Mouse (Mus musculus) liver, embryonic 13.5 days (tissue): ENCODE data around the gene Psmd7. TPM values are rescaled to one million over a fixed set of nuclear protein-coding genes. Genes with fewer than 3 reads are reported as not detected.
A peak's percentile ranks its signal among the peaks of the same experiment; 100 is the strongest.

Experiments
- ATAC-seq: fragments of 200-750 bp; cut with Nextera tagmentation; 2 replicates; pipeline ENCODE4 v1.8.0; 2017; ENCODE audit warnings: low read depth, mild to moderate bottlenecking, moderate number of reproducible peaks, moderate library complexity
- DNase-seq: peaks from one replicate; pipeline ENCODE4 v3.0.0; 2022
- H3K27ac ChIP-seq: fragments of 300-500 bp; sonication (generic); 2 replicates; pipeline ENCODE4 v1.5.1; 2015; ENCODE audit warnings: moderate library complexity, mild to moderate bottlenecking, inconsistent platforms
- H3K27me3 ChIP-seq: fragments of 300-500 bp; sonication (generic); 2 replicates; pipeline ENCODE4 v1.6.1; 2015; ENCODE audit warnings: mild to moderate bottlenecking, inconsistent platforms
- H3K36me3 ChIP-seq: fragments of 300-500 bp; sonication (generic); 2 replicates; pipeline ENCODE4 v1.6.1; 2015; ENCODE audit warnings: mild to moderate bottlenecking, inconsistent platforms
- H3K4me1 ChIP-seq: fragments of 300-500 bp; sonication (generic); replicated peaks from 2 replicates; pipeline ENCODE4 v1.6.1; 2015; ENCODE audit warnings: inconsistent platforms
- H3K4me2 ChIP-seq: fragments of 300-500 bp; sonication (generic); 2 replicates; pipeline ENCODE4 v1.6.1; 2015; ENCODE audit warnings: inconsistent platforms, mild to moderate bottlenecking, moderate library complexity
- H3K4me3 ChIP-seq: fragments of 300-500 bp; sonication (generic); replicated peaks from 2 replicates; pipeline ENCODE4 v1.5.1; 2015; ENCODE audit warnings: mild to moderate bottlenecking, inconsistent platforms
- H3K9ac ChIP-seq: fragments of 300-500 bp; sonication (generic); 2 replicates; pipeline ENCODE4 v1.6.1; 2015; ENCODE audit warnings: mild to moderate bottlenecking, inconsistent platforms
- H3K9me3 ChIP-seq: fragments of 300-500 bp; sonication (generic); replicated peaks from 2 replicates; pipeline ENCODE4 v1.6.1; 2016; ENCODE audit warnings: inconsistent platforms
- WGBS: fragments of 180-500 bp; shearing (Covaris S2); methylation state at CpG from one replicate; pipeline ENCODE4 v1.1.7; 2015; ENCODE audit not compliant: insufficient replicate concordance; 5-methylcytosine and 5-hydroxymethylcytosine counted together
- polyA plus RNA-seq: library from polyadenylated mRNA; unstranded; fragments of >200 nt; fragmentation: Nextera tagmentation; extraction: Ambion mirVana; gene quantifications from 2 replicates; pipeline ENCODE4 v1.2.1, GENCODE M21; 2015

Psmd7 gene
- polyA plus RNA-seq, 1 experiment from 2014 or later: 209 TPM

- H3K27me3 ChIP-seq: no peaks in the 10 kb centered on the region
- H3K27ac ChIP-seq: no peak overlapping the region
- H3K36me3 ChIP-seq: no peaks in the 10 kb centered on the region
- no peaks in the 10 kb centered on the region for H3K9me3 ChIP-seq
- no peak for ATAC-seq
- no peak for DNase-seq
- H3K4me2 ChIP-seq: no peak overlapping the region
- WGBS: 70% methylated on average over 7 of the region's 7 CpGs
- no peak overlapping the region for H3K4me3 ChIP-seq
- no peaks in the 10 kb centered on the region for H3K4me1 ChIP-seq
- no peak overlapping the region for H3K9ac ChIP-seq
Measured at GRCm38 (mm10) chr8:107608751-107609150, 20.5 kb upstream of the Psmd7 start.

GRCm38 (mm10) chr8:107603026-107603425 is 14.8 kb upstream of the Psmd7 start:
- 5% methylated on average over 7 of the region's 7 CpGs for WGBS
- H3K9ac ChIP-seq: no peak overlapping the region
- H3K4me3 ChIP-seq: no peak overlapping the region
- no peaks in the 10 kb centered on the region for H3K9me3 ChIP-seq
- no peaks in the 10 kb centered on the region; the same call in 1 of the 2 replicates for H3K4me1 ChIP-seq
- H3K36me3 ChIP-seq: no peaks in the 10 kb centered on the region
- no peaks in the 10 kb centered on the region for H3K27me3 ChIP-seq
- DNase-seq: peak; percentile 36
- ATAC-seq: no peak
- no peak overlapping the region for H3K27ac ChIP-seq
- no peak overlapping the region for H3K4me2 ChIP-seq

GRCm38 (mm10) chr8:107599691-107600090 is 11.4 kb upstream of the Psmd7 start:
- ATAC-seq (no peak), DNase-seq (no peak)
- Histone ChIP-seq H3K4me1 (no peaks in the 10 kb centered on the region; the same call in 1 of the 2 replicates), H3K27ac (no peak overlapping the region), H3K9ac (no peak overlapping the region), H3K9me3 (0 out of 2 replicates have a peak, but pooled peaks cover 4% of the 10 kb centered on the region), H3K4me2 (no peak overlapping the region), H3K4me3 (no peak overlapping the region), H3K27me3 (no peaks in the 10 kb centered on the region), H3K36me3 (no peaks in the 10 kb centered on the region)
- whole genome bisulfite sequencing: 64% methylated on average over 9 of the region's 9 CpGs

GRCm38 (mm10) chr8:107597731-107598130 is 9.5 kb upstream of the Psmd7 start:
- no peak overlapping the region for H3K4me2 ChIP-seq
- no peak overlapping the region for H3K4me3 ChIP-seq
- WGBS: 41% methylated on average over 1 of the region's 1 CpGs
- no peaks in the 10 kb centered on the region for H3K36me3 ChIP-seq
- DNase-seq: no peak
- ATAC-seq: no peak
- H3K4me1 ChIP-seq: no peaks in the 10 kb centered on the region; the same call in 1 of the 2 replicates
- H3K27ac ChIP-seq: no peak overlapping the region
- H3K27me3 ChIP-seq: no peaks in the 10 kb centered on the region
- no peak overlapping the region for H3K9ac ChIP-seq
- 0 out of 2 replicates have a peak, but pooled peaks cover 4% of the 10 kb centered on the region for H3K9me3 ChIP-seq

- no peak overlapping the region for H3K4me3 ChIP-seq
- no peaks in the 10 kb centered on the region for H3K36me3 ChIP-seq
- no peak overlapping the region for H3K9ac ChIP-seq
- no peak overlapping the region for H3K4me2 ChIP-seq
- H3K27me3 ChIP-seq: no peaks in the 10 kb centered on the region
- ATAC-seq (no peak), DNase-seq (no peak)
- H3K27ac ChIP-seq: no peak overlapping the region
- H3K9me3 ChIP-seq: 0 out of 2 replicates have a peak, but pooled peaks cover 4% of the 10 kb centered on the region
- H3K4me1 ChIP-seq: no peaks in the 10 kb centered on the region
- 62% methylated on average over 6 of the region's 6 CpGs for WGBS
Measured at GRCm38 (mm10) chr8:107594817-107595216, 6.6 kb upstream of the Psmd7 start.

GRCm38 (mm10) chr8:107593967-107594729 is 5.9 kb upstream of the Psmd7 start:
- H3K36me3 ChIP-seq: no peaks in the 10 kb centered on the region
- no peaks in the 10 kb centered on the region for H3K27me3 ChIP-seq
- H3K4me1 ChIP-seq: no peaks in the 10 kb centered on the region
- DNase-seq: no peak
- ATAC-seq: no peak
- no peak overlapping the region for H3K9ac ChIP-seq
- H3K9me3 ChIP-seq: 0 out of 2 replicates have a peak, but pooled peaks cover 4% of the 10 kb centered on the region
- no peak overlapping the region for H3K27ac ChIP-seq
- H3K4me2 ChIP-seq: no peak overlapping the region
- WGBS: 49% methylated on average over 6 of the region's 6 CpGs
- no peak overlapping the region for H3K4me3 ChIP-seq

- Histone ChIP-seq H3K27ac (peak overlapping the region; percentile 85), H3K36me3 (peaks cover 41% of the 10 kb centered on the region), H3K4me1 (peaks cover 23% of the 10 kb centered on the region), H3K4me2 (peak overlapping the region; percentile 82), H3K4me3 (peak overlapping the region; percentile 94), H3K27me3 (no peaks in the 10 kb centered on the region), H3K9me3 (no peaks in the 10 kb centered on the region), H3K9ac (peak overlapping the region; percentile 94)
- 0% methylated on average over 17 of the region's 17 CpGs for WGBS
- peak; percentile 34 for ATAC-seq
- DNase-seq: no peak
Measured at GRCm38 (mm10) chr8:107587429-107587994, 752 bp downstream of the Psmd7 start.

GRCm38 (mm10) chr8:107582136-107582535 is 6.1 kb downstream of the Psmd7 start:
- Histone ChIP-seq H3K36me3 (peaks cover 85% of the 10 kb centered on the region), H3K4me3 (no peak overlapping the region), H3K9ac (no peak overlapping the region), H3K4me1 (peaks cover 46% of the 10 kb centered on the region), H3K9me3 (no peaks in the 10 kb centered on the region), H3K27me3 (no peaks in the 10 kb centered on the region), H3K4me2 (no peak overlapping the region), H3K27ac (no peak overlapping the region)
- no peak for ATAC-seq
- WGBS: 90% methylated on average over 11 of the region's 11 CpGs
- no peak for DNase-seq

GRCm38 (mm10) chr8:107581536-107581935 is 6.7 kb downstream of the Psmd7 start:
- DNase-seq: no peak
- Histone ChIP-seq H3K36me3 (peaks cover 85% of the 10 kb centered on the region), H3K27ac (no peak overlapping the region; the same call in 1 of the 2 replicates), H3K4me1 (peaks cover 46% of the 10 kb centered on the region), H3K27me3 (no peaks in the 10 kb centered on the region), H3K9me3 (no peaks in the 10 kb centered on the region), H3K4me2 (no peak overlapping the region), H3K4me3 (no peak overlapping the region), H3K9ac (no peak overlapping the region)
- no peak for ATAC-seq
- WGBS: 92% methylated on average over 4 of the region's 4 CpGs

GRCm38 (mm10) chr8:107580879-107581278 is 7.4 kb downstream of the Psmd7 start:
- no peak for ATAC-seq
- 92% methylated on average over 13 of the region's 13 CpGs for WGBS
- H3K9ac ChIP-seq: no peak overlapping the region
- no peak overlapping the region for H3K4me2 ChIP-seq
- no peak overlapping the region for H3K27ac ChIP-seq
- H3K4me3 ChIP-seq: no peak overlapping the region
- H3K36me3 ChIP-seq: peaks cover 78% of the 10 kb centered on the region
- DNase-seq: no peak
- no peaks in the 10 kb centered on the region for H3K27me3 ChIP-seq
- peaks cover 43% of the 10 kb centered on the region for H3K4me1 ChIP-seq
- no peaks in the 10 kb centered on the region for H3K9me3 ChIP-seq

- Histone ChIP-seq H3K4me2 (no peak overlapping the region), H3K9ac (0 out of 2 replicates have a peak overlapping the region, but pooled peaks have one; percentile 29), H3K4me3 (no peak overlapping the region), H3K27ac (peak overlapping the region; percentile 78), H3K4me1 (peaks cover 35% of the 10 kb centered on the region), H3K27me3 (no peaks in the 10 kb centered on the region), H3K9me3 (no peaks in the 10 kb centered on the region), H3K36me3 (peaks cover 55% of the 10 kb centered on the region)
- 71% methylated on average over 8 of the region's 8 CpGs for WGBS
- ATAC-seq: no peak
- DNase-seq: no peak
Measured at GRCm38 (mm10) chr8:107578541-107578940, 9.7 kb downstream of the Psmd7 start.
